Comparison of ENCODE assay signal across 25 mouse cellular contexts in genomic region chr7:71788401-71788800, GRCm38 (mm10).
"Had no signal": no experiment of that assay in that cellular context is flagged by ENCODE, and none has a peak within 500 bp of the region (broad histone marks: within the 10 kb centered on the region; RNA-seq: fewer than 3 reads in every experiment).

No protein-coding gene starts in this region.

- H3K27me3 ChIP-seq: heart, embryonic 13.5 days; heart, embryonic 15.5 days; hindbrain, embryonic 13.5 days; hindbrain, embryonic 15.5 days; kidney, embryonic 15.5 days; limb, embryonic 13.5 days; limb, embryonic 15.5 days had no signal

- H3K36me3 ChIP-seq: heart, embryonic 13.5 days; heart, embryonic 15.5 days; hindbrain, embryonic 13.5 days; hindbrain, embryonic 15.5 days; kidney, embryonic 15.5 days; limb, embryonic 13.5 days; limb, embryonic 15.5 days had no signal

- H3K9me3 ChIP-seq: heart, embryonic 13.5 days; heart, embryonic 15.5 days; hindbrain, embryonic 13.5 days; hindbrain, embryonic 15.5 days; kidney, embryonic 15.5 days; limb, embryonic 13.5 days; limb, embryonic 15.5 days had no signal

- H3K4me1 ChIP-seq: heart, embryonic 13.5 days; heart, embryonic 15.5 days; hindbrain, embryonic 13.5 days; hindbrain, embryonic 15.5 days; kidney, embryonic 15.5 days; limb, embryonic 15.5 days had no signal

- H3K9ac ChIP-seq: heart, embryonic 13.5 days; heart, embryonic 15.5 days; hindbrain, embryonic 13.5 days; hindbrain, embryonic 15.5 days; kidney, embryonic 15.5 days; limb, embryonic 13.5 days; limb, embryonic 15.5 days had no signal

- ATAC-seq: hindbrain, postnatal 0 days; intestine, embryonic 16.5 days had no signal

- H3K4me2 ChIP-seq: heart, embryonic 11.5 days; heart, embryonic 13.5 days; heart, embryonic 15.5 days; hindbrain, embryonic 13.5 days; hindbrain, embryonic 15.5 days; kidney, embryonic 15.5 days; limb, embryonic 13.5 days; limb, embryonic 15.5 days had no signal

- DNase-seq: gastrocnemius, postnatal 14 days; gastrocnemius, postnatal 36 days; heart, adult 11 months; heart, adult 2 months; heart, postnatal 14 days; heart, postnatal 36 days; kidney, adult 11 months; kidney, adult 2 months; kidney, adult 9 months; kidney, postnatal 14 days; kidney, postnatal 36 days; layer of hippocampus, adult 9-11 months; layer of hippocampus, postnatal 36 days; left cerebral cortex, postnatal 4 days had no signal

- H3K27ac ChIP-seq: heart, adult 2 months; heart, embryonic 13.5 days; heart, embryonic 15.5 days; hindbrain, embryonic 13.5 days; hindbrain, embryonic 15.5 days; hindbrain, postnatal 0 days; kidney, embryonic 15.5 days; kidney, postnatal 0 days; limb, embryonic 13.5 days; limb, embryonic 15.5 days had no signal

- H3K4me3 ChIP-seq: heart, adult 2 months; heart, embryonic 13.5 days; heart, embryonic 15.5 days; hindbrain, embryonic 13.5 days; hindbrain, embryonic 15.5 days; kidney, embryonic 15.5 days; limb, embryonic 13.5 days; limb, embryonic 15.5 days had no signal
